Mouse (Mus musculus): ENCODE measurements around the gene Hpn. TPM values are rescaled to one million over a fixed set of nuclear protein-coding genes. Genes with fewer than 3 reads are reported as not detected.
A peak's percentile ranks its signal among the peaks of the same experiment; 100 is the strongest.

The Hpn gene
- polyA plus RNA-seq, 1 experiment from 2014 or later, result 3.3 TPM

DNA sequence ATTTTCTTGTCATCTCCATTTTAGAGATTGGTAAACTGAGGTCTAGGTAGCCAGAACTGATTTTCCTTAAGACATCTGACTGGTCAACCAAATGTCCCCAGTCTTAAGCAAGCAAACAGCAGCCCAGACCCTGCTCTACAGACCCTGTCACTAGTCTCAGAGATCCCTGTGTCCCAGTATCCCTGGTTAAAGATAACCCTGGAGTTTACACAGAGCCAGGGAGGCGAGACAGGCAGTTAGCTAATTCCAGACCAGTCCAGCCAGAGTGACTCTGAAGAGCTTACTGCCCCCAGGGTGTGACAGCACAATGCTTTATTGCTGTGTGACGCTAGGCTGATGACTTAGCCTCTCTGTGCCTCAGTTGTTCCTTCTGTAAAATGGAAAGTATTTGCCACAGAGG is 58.0 kb downstream of the Hpn start, which contains the start of gene Fxyd1:
Fxyd1 (minus strand) TSS at position 129 of the 400 bp plus-strand sequence.
- H3K36me3 ChIP-seq (ENCODE audit: control insufficient read depth, insufficient read depth, low read length), result no peaks in the 10 kb centered on the region
- peaks cover 21% of the 10 kb centered on the region for H3K4me1 ChIP-seq (ENCODE audit: control insufficient read depth, insufficient read depth, low read length)
- no peak within 1 kb of the TSS; the same call in none of the 2 replicates for H3K9ac ChIP-seq (ENCODE audit: low read depth, low read length)
- H3K27me3 ChIP-seq (ENCODE audit: control insufficient read depth, insufficient read depth, low read length), result peaks cover 8% of the 10 kb centered on the region; the same call in 1 of the 2 replicates
- H3K4me2 ChIP-seq, result no peak within 1 kb of the TSS
- H3K4me3 ChIP-seq (ENCODE audit: low read depth, low read length), result no peak within 1 kb of the TSS
- no peaks in the 10 kb centered on the region for H3K9me3 ChIP-seq (replicated peaks; ENCODE audit: control insufficient read depth, low read length)
- peak within 1 kb of the TSS; percentile 95 for H3K27ac ChIP-seq (ENCODE audit: low read depth, low read length)
- no peak for ATAC-seq (replicated peaks; ENCODE audit: insufficient number of reproducible peaks, low FRiP score, low TSS enrichment)
- WGBS (ENCODE audit: insufficient replicate concordance), result 61% methylated on average over 2 of the region's 2 CpGs

DNA sequence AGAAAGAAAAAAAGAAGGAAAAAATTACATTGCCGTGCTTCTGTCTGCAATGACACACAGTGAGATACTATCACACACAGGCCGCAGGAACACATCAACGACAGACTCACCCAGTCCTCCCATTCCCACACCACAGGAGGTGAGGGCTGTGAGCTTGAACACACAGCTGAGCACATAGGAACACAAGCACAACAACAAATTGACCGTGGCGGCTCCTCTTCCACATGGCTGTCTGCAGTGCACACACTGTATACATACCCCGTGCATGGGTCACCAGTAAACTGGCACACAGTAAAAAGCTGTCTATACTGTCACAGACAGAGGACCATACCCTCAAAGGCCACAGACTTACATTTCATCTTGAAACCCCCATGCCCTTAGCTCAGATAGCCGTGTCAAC is 58.6 kb downstream of the Hpn start:
- ATAC-seq (replicated peaks; ENCODE audit: insufficient number of reproducible peaks, low FRiP score, low TSS enrichment), result no peak
- H3K4me3 ChIP-seq (ENCODE audit: low read depth, low read length), result no peak overlapping the region
- no peaks in the 10 kb centered on the region for H3K36me3 ChIP-seq (ENCODE audit: control insufficient read depth, insufficient read depth, low read length)
- H3K27ac ChIP-seq (ENCODE audit: low read depth, low read length), result peak overlapping the region; percentile 95; the same call in 1 of the 2 replicates
- peaks cover 24% of the 10 kb centered on the region for H3K4me1 ChIP-seq (ENCODE audit: control insufficient read depth, insufficient read depth, low read length)
- peaks cover 14% of the 10 kb centered on the region for H3K27me3 ChIP-seq (ENCODE audit: control insufficient read depth, insufficient read depth, low read length)
- H3K9ac ChIP-seq (ENCODE audit: low read depth, low read length), result no peak overlapping the region; the same call in 1 of the 2 replicates
- H3K4me2 ChIP-seq, result no peak overlapping the region
- no peaks in the 10 kb centered on the region for H3K9me3 ChIP-seq (replicated peaks; ENCODE audit: control insufficient read depth, low read length)
- 70% methylated on average over 7 of the region's 7 CpGs for WGBS (ENCODE audit: insufficient replicate concordance)

DNA sequence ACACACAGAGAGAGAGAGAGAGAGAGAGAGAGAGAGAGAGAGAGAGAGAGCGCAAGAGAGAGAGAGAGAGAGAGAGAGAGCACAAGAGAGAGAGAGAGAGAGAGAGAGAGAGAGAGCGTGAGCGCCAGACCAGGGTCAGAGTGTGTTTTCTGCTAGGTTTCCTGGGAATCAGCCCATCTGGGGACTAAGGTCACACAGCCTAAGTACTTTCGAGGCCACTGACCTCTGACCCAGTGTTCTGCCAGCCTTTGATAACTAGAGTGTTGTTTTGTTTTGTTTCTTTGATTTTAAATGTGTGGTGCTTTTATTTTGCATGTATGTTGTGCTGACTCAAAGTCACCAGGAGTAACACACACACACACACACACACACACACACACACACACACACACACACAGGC is 59.2 kb downstream of the Hpn start:
- no peak overlapping the region for H3K4me3 ChIP-seq (ENCODE audit: low read depth, low read length)
- peak overlapping the region; percentile 67; the same call in 1 of the 2 replicates for H3K9ac ChIP-seq (ENCODE audit: low read depth, low read length)

DNA sequence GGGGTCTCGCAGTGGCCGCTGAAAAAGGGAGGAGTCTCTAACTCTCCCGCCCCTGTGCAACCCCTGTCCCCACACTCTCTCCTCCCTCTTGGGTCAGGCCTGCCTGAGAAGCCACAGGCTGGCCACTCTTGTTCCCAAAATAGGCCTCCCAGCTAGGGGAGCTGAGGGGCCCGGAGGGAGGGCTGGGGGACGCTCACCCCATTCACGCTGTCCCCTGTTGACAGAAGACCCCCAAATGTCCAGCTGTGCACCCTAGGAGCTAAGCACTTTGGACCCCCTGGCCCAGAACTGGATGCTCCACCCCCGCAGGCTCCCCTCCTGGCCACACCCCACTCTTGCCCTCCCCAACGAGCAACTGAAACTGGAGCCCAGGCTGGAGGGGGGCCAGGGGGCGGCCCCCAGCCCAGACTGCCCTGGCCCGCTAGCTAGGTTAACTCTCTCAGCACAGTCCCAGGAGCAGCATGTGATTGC is 59.7 kb downstream of the Hpn start:
- H3K9ac ChIP-seq (ENCODE audit: low read depth, low read length), result peak overlapping the region; percentile 67
- peak overlapping the region; percentile 95 for H3K27ac ChIP-seq (ENCODE audit: low read depth, low read length)
- H3K9me3 ChIP-seq (replicated peaks; ENCODE audit: control insufficient read depth, low read length), result no peaks in the 10 kb centered on the region
- H3K4me1 ChIP-seq (ENCODE audit: control insufficient read depth, insufficient read depth, low read length), result peaks cover 32% of the 10 kb centered on the region
- no peaks in the 10 kb centered on the region for H3K36me3 ChIP-seq (ENCODE audit: control insufficient read depth, insufficient read depth, low read length)
- H3K4me3 ChIP-seq (ENCODE audit: low read depth, low read length), result peak overlapping the region; percentile 43
- peak overlapping the region; percentile 58 for H3K4me2 ChIP-seq
- WGBS (ENCODE audit: insufficient replicate concordance), result 9% methylated on average over 10 of the region's 10 CpGs
- peak; percentile 64 for ATAC-seq (replicated peaks; ENCODE audit: insufficient number of reproducible peaks, low FRiP score, low TSS enrichment)
- H3K27me3 ChIP-seq (ENCODE audit: control insufficient read depth, insufficient read depth, low read length), result peaks cover 25% of the 10 kb centered on the region

More for the DNA sequence above, 59.2 kb downstream of the Hpn start:
- H3K27ac ChIP-seq (ENCODE audit: low read depth, low read length), result peak overlapping the region; percentile 95
- no peaks in the 10 kb centered on the region for H3K9me3 ChIP-seq (replicated peaks; ENCODE audit: control insufficient read depth, low read length)
- 22% methylated on average over 3 of the region's 4 CpGs for WGBS (ENCODE audit: insufficient replicate concordance)
- H3K4me2 ChIP-seq, result peak overlapping the region; percentile 58
- H3K36me3 ChIP-seq (ENCODE audit: control insufficient read depth, insufficient read depth, low read length), result no peaks in the 10 kb centered on the region
- peaks cover 20% of the 10 kb centered on the region for H3K27me3 ChIP-seq (ENCODE audit: control insufficient read depth, insufficient read depth, low read length)
- ATAC-seq (replicated peaks; ENCODE audit: insufficient number of reproducible peaks, low FRiP score, low TSS enrichment), result no peak
- H3K4me1 ChIP-seq (ENCODE audit: control insufficient read depth, insufficient read depth, low read length), result peaks cover 29% of the 10 kb centered on the region

DNA sequence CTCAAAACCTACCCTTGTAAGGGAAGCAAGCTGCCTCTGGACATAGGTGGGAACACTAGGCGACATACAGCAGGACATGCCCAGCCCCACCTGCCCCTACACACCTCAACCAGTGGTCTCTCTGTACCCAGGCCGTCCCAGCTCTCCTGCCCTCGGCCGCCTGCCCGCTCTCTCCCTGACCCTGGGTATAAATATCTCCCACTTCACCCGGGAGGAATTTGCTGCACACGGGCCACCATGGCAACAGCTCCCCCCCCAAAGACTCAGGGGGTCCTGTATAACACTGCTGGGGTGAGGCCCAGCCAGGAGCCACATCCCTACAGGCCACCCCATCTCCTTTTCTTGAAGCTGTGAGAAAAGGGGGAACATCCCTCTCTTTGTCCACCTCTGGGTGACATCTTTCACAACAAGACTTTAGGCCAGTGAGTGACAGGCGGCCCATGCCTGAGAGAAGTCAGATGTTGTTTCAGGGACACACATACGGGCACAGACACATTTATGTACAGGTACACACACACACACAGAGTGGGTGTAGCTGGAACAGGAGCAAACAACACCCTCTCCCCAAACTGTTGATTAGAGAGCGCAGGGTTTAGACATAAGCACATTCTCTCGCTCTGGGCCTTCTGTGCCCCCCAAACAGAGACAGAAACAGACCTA is 60.3 kb downstream of the Hpn start:
- peak overlapping the region; percentile 58 for H3K4me2 ChIP-seq
- peak overlapping the region; percentile 95 for H3K27ac ChIP-seq (ENCODE audit: low read depth, low read length)
- WGBS (ENCODE audit: insufficient replicate concordance), result 26% methylated on average over 11 of the region's 11 CpGs
- peaks cover 36% of the 10 kb centered on the region for H3K4me1 ChIP-seq (ENCODE audit: control insufficient read depth, insufficient read depth, low read length)
- H3K9me3 ChIP-seq (replicated peaks; ENCODE audit: control insufficient read depth, low read length), result no peaks in the 10 kb centered on the region
- H3K36me3 ChIP-seq (ENCODE audit: control insufficient read depth, insufficient read depth, low read length), result no peaks in the 10 kb centered on the region
- H3K9ac ChIP-seq (ENCODE audit: low read depth, low read length), result peak overlapping the region; percentile 67
- peaks cover 31% of the 10 kb centered on the region for H3K27me3 ChIP-seq (ENCODE audit: control insufficient read depth, insufficient read depth, low read length)
- 0 out of 2 replicates have a peak, but pooled peaks have one; percentile 8 for ATAC-seq (replicated peaks; ENCODE audit: insufficient number of reproducible peaks, low FRiP score, low TSS enrichment)
- peak overlapping the region; percentile 43 for H3K4me3 ChIP-seq (ENCODE audit: low read depth, low read length)

DNA sequence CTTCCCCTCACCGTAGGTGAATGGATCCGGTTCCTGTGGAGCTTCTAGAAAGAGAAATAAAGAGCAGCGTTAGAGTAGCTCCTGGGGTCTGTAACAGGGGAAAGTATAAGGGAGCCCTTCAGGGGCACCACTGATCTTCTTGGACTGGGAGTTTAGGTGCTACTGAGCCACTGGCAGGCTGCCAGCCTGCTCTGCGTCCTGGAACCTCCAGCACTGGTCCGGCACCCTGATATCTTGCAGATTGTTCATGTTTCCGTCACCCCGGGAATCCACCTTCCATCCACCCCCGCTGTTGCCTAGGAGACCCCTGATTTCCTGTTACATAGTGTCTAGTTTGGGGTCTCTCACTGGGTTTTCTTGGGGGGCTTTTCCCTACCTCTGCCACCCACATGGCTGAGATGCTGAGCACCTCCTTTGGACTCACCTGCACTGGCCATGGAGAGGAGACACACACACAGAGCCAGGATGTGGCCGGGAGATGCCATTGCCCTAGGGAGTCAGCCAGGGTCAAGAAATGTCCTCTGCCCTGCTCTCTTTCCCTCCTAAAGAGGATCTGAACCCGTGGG is 61.1 kb downstream of the Hpn start:
- ATAC-seq (replicated peaks; ENCODE audit: insufficient number of reproducible peaks, low FRiP score, low TSS enrichment), result no peak
- H3K4me3 ChIP-seq (ENCODE audit: low read depth, low read length), result peak overlapping the region; percentile 43
- no peaks in the 10 kb centered on the region for H3K9me3 ChIP-seq (replicated peaks; ENCODE audit: control insufficient read depth, low read length)
- H3K4me2 ChIP-seq, result peak overlapping the region; percentile 58
- H3K27me3 ChIP-seq (ENCODE audit: control insufficient read depth, insufficient read depth, low read length), result peaks cover 39% of the 10 kb centered on the region
- peak overlapping the region; percentile 67 for H3K9ac ChIP-seq (ENCODE audit: low read depth, low read length)
- no peaks in the 10 kb centered on the region for H3K36me3 ChIP-seq (ENCODE audit: control insufficient read depth, insufficient read depth, low read length)
- 24% methylated on average over 10 of the region's 10 CpGs for WGBS (ENCODE audit: insufficient replicate concordance)
- H3K4me1 ChIP-seq (ENCODE audit: control insufficient read depth, insufficient read depth, low read length), result peaks cover 39% of the 10 kb centered on the region
- peak overlapping the region; percentile 95 for H3K27ac ChIP-seq (ENCODE audit: low read depth, low read length)

DNA sequence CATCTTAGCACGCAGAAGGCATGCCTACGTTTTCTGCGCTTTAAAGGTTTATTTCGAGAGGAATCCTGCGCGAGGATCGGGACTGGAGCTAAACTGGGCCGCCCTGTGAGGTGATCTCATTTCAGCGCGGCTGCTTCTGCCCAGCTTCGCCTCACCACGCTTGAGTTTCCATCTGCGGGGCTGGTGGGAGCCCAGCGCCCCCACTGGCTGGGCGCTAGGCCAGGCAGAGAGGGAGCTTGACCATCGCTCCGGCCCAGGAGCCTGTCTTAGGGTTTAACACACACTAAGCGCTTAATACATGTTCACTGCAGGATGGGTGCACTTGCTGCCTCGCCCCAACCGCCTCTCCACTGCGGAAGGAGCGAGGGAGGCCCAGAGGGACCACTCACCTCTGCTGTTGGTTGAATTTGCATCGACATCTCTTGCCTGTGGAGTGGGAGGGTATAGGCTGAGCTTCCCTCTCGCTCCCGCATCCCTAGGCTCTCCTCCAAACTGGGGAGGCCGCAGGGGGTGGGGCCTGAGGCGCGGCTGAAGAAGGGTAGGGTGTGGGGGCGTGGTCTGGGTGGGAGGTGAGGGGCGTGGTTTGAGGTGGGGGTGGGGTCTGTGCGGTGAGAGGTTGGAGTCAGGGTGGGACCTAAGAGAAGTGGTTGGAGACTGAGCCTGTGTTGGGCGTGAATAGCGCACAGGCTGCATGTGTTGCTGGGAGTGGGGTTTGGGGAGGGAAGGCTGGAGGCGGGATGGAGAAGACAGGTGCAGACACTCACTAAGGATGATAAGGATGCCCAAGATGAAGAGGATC is 62.3 kb downstream of the Hpn start:
- Histone ChIP-seq H3K4me1 (ENCODE audit: control insufficient read depth, insufficient read depth, low read length) (peaks cover 39% of the 10 kb centered on the region), H3K9me3 (replicated peaks; ENCODE audit: control insufficient read depth, low read length) (no peaks in the 10 kb centered on the region), H3K4me2 (peak overlapping the region; percentile 58), H3K4me3 (ENCODE audit: low read depth, low read length) (peak overlapping the region; percentile 43), H3K36me3 (ENCODE audit: control insufficient read depth, insufficient read depth, low read length) (no peaks in the 10 kb centered on the region), H3K9ac (ENCODE audit: low read depth, low read length) (peak overlapping the region; percentile 67; the same call in 1 of the 2 replicates), H3K27ac (ENCODE audit: low read depth, low read length) (0 out of 2 replicates have a peak overlapping the region, but pooled peaks have one; percentile 5), H3K27me3 (ENCODE audit: control insufficient read depth, insufficient read depth, low read length) (peaks cover 39% of the 10 kb centered on the region)
- WGBS (ENCODE audit: insufficient replicate concordance), result 2% methylated on average over 34 of the region's 34 CpGs
- peak; percentile 20 for ATAC-seq (replicated peaks; ENCODE audit: insufficient number of reproducible peaks, low FRiP score, low TSS enrichment)

DNA sequence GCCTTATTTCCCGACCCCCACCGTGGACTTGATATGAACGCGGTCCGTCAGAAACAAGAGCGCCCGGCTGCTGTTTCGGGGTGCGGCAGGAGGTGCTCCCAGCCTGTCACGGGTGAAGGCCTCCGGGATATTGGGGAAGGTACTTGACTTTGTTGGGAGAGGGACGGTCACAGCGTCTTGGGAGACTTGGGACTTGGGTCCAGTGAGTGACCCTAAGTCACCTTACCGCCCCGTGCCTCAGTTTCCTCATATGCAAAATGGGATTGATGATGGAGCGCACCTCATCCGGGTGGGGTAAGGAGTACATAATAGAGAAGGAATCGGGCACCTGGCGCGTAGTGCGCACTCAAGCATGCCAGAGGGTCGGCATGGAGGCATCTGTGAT is 62.8 kb downstream of the Hpn start:
- no peaks in the 10 kb centered on the region for H3K9me3 ChIP-seq (replicated peaks; ENCODE audit: control insufficient read depth, low read length)
- peak overlapping the region; percentile 58 for H3K4me2 ChIP-seq
- no peak overlapping the region for H3K9ac ChIP-seq (ENCODE audit: low read depth, low read length)
- peaks cover 39% of the 10 kb centered on the region for H3K27me3 ChIP-seq (ENCODE audit: control insufficient read depth, insufficient read depth, low read length)
- H3K27ac ChIP-seq (ENCODE audit: low read depth, low read length), result no peak overlapping the region
- H3K4me1 ChIP-seq (ENCODE audit: control insufficient read depth, insufficient read depth, low read length), result peaks cover 39% of the 10 kb centered on the region
- 6% methylated on average over 22 of the region's 22 CpGs for WGBS (ENCODE audit: insufficient replicate concordance)
- no peak for ATAC-seq (replicated peaks; ENCODE audit: insufficient number of reproducible peaks, low FRiP score, low TSS enrichment)
- peak overlapping the region; percentile 32 for H3K4me3 ChIP-seq (ENCODE audit: low read depth, low read length)
- no peaks in the 10 kb centered on the region for H3K36me3 ChIP-seq (ENCODE audit: control insufficient read depth, insufficient read depth, low read length)
